In the genomic region with DNA sequence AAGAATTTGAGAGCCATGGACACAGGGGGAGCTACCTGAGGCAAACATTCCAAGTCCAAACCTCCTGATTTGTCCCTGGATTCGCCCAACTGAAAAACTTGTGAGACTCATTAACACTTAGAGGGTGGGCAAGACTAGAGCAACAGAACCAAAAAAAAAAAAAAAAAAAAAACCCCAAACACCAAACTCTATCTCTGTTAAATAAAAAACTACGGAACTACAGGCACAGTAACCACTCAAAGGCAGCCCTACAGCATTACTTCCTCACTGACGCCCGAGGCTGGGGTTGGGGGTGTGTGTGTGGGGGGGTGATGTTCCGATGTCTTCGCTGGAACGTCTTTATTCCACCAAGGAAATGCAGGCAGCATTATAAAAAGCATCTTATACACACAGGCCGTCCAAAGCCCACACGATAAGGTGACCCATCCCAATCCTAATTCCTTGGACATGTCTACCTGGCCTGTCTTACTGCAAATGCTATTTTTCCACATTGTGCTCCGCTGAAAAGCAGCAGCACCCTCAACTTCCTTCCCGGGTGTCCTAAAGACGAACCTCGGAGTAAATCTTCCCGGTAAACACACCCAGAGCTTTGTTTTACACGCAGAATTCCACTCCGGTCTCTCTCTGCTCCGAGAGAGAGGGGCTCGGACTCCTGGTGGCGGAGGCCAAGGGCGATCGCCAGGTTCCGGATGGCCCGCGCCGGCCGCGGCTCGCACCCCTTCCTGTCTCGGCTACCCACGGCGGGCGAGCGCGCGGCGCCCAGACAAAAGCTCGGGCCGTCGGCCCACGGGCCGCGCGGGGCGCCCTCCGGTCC, we compare ENCODE assay signal across 8 mouse cellular contexts. TPM values are rescaled to one million over a fixed set of nuclear protein-coding genes. Genes with fewer than 3 reads are reported as not detected.
A peak's percentile ranks its signal among the peaks of the same experiment; 100 is the strongest.
DNase-seq lines count a peak whose midpoint lies in the region; ATAC-seq and TF ChIP-seq lines count a peak whose summit lies in the region.

No protein-coding gene starts in this region.

- H3K4me3 ChIP-seq in thymus, adult 2 months (ENCODE audit: control insufficient read depth, insufficient read depth, low read length) = peak overlapping the region; percentile 60
- peak overlapping the region; percentile 33 for H3K4me3 ChIP-seq in cortical plate, adult 2 months (ENCODE audit: insufficient read depth, low read length)
- peak overlapping the region; percentile 84 for H3K4me3 ChIP-seq in liver, embryonic 12.5 days
- H3K4me3 ChIP-seq in neural tube, embryonic 11.5 days (ENCODE audit: low read depth, low read length) = peak overlapping the region; percentile 91

- under 1% methylated on average over 45 of the region's 45 CpGs for WGBS in thymus, adult 2 months
- 2% methylated on average over 45 of the region's 45 CpGs for WGBS in liver, embryonic 12.5 days (ENCODE audit: insufficient replicate concordance)
- WGBS in neural tube, embryonic 11.5 days = 6% methylated on average over 42 of the region's 45 CpGs

- intact Hi-C loops in heart, postnatal 36 days (cut with DNase I) = loop anchor here (5.0 kb wide), 1 partner anchor 47 kb away; the partner anchor contains the start of gene Rnf34

- H3K36me3 ChIP-seq in thymus, adult 2 months (ENCODE audit: control insufficient read depth, insufficient read depth, low read length) = no peaks in the 10 kb centered on the region
- no peaks in the 10 kb centered on the region for H3K36me3 ChIP-seq in liver, embryonic 12.5 days
- H3K36me3 ChIP-seq in neural tube, embryonic 11.5 days (ENCODE audit: control insufficient read depth, insufficient read depth, low read length) = no peaks in the 10 kb centered on the region

- TF ChIP-seq CTCF in thymus, adult 2 months (IDR thresholded peaks at IDR 0.05; ENCODE audit: borderline replicate concordance, control insufficient read depth, extremely low read depth, insufficient read depth, low read length, poor library complexity) = no peak
- TF ChIP-seq CTCF in cortical plate, adult 2 months (IDR thresholded peaks at IDR 0.05; ENCODE audit: extremely low read depth, insufficient read depth, low read length) = no peak

- TF ChIP-seq POLR2A in thymus, adult 2 months (IDR thresholded peaks at IDR 0.05; ENCODE audit: control insufficient read depth, extremely low read depth, insufficient read depth, low read length, poor library complexity) = no peak
- TF ChIP-seq POLR2A in cortical plate, adult 2 months (IDR thresholded peaks at IDR 0.05; ENCODE audit: extremely low read depth, insufficient read depth, low read length) = no peak

- H3K4me2 ChIP-seq in liver, embryonic 12.5 days = peak overlapping the region; percentile 98
- peak overlapping the region; percentile 90 for H3K4me2 ChIP-seq in neural tube, embryonic 11.5 days (ENCODE audit: low read depth)

- H3K4me1 ChIP-seq in thymus, adult 2 months (replicated peaks; ENCODE audit: control insufficient read depth, insufficient read depth, low read length) = peaks cover 15% of the 10 kb centered on the region
- no peaks in the 10 kb centered on the region; the same call in 1 of the 2 replicates for H3K4me1 ChIP-seq in cortical plate, adult 2 months (ENCODE audit: control insufficient read depth, insufficient read depth, low read length)
- H3K4me1 ChIP-seq in liver, embryonic 12.5 days = peaks cover 85% of the 10 kb centered on the region
- peaks cover 7% of the 10 kb centered on the region for H3K4me1 ChIP-seq in neural tube, embryonic 11.5 days (ENCODE audit: control insufficient read depth, insufficient read depth, low read length)

- no peaks in the 10 kb centered on the region for H3K9me3 ChIP-seq in liver, embryonic 12.5 days (replicated peaks)
- no peaks in the 10 kb centered on the region for H3K9me3 ChIP-seq in neural tube, embryonic 11.5 days (ENCODE audit: control insufficient read depth, low read length)

- no peak overlapping the region for H3K27ac ChIP-seq in thymus, adult 2 months (ENCODE audit: control insufficient read depth, insufficient read depth, low read length)
- no peak overlapping the region for H3K27ac ChIP-seq in cortical plate, adult 2 months (ENCODE audit: insufficient read depth, low read length)
- H3K27ac ChIP-seq in liver, embryonic 12.5 days = peak overlapping the region; percentile 85
- peak overlapping the region; percentile 90 for H3K27ac ChIP-seq in neural tube, embryonic 11.5 days (ENCODE audit: low read depth, low read length)

- no peaks in the 10 kb centered on the region for H3K27me3 ChIP-seq in thymus, adult 2 months (ENCODE audit: control insufficient read depth, insufficient read depth, low read length)
- no peaks in the 10 kb centered on the region for H3K27me3 ChIP-seq in liver, embryonic 12.5 days (replicated peaks)
- H3K27me3 ChIP-seq in neural tube, embryonic 11.5 days (ENCODE audit: control insufficient read depth, insufficient read depth, low read length) = no peaks in the 10 kb centered on the region

- peak; percentile 40 for DNase-seq in thymus, adult 2 months
- DNase-seq in thymus, adult 18-20 months = no peak
- peak; percentile 41 to 56 for DNase-seq in heart, postnatal 36 days
- DNase-seq in neural tube, embryonic 11.5 days (ENCODE audit: low spot score) = peak; percentile 53
- no peak for DNase-seq in urinary bladder, postnatal 14 days (ENCODE audit: low spot score)

- peak overlapping the region; percentile 92 for H3K9ac ChIP-seq in liver, embryonic 12.5 days
- H3K9ac ChIP-seq in neural tube, embryonic 11.5 days (ENCODE audit: low read length) = peak overlapping the region; percentile 94

- no peak for ATAC-seq in liver, embryonic 12.5 days
- peak; percentile 24; the same call in 1 of the 2 replicates for ATAC-seq in neural tube, embryonic 11.5 days (ENCODE audit: insufficient read depth, low FRiP score, low TSS enrichment)
- no peak for ATAC-seq in inflammation-experienced regulatory T-cells, adult 6 months

RNA-seq across cellular contexts. Expression of gene Rnf34, which starts 49.3 kb away (rescaled TPM):
- 21.7 and 24.7 TPM in 2 replicates for polyA plus RNA-seq in thymus, adult 2 months (2012; rRNA removed)
- 35.8 and 38.1 TPM in 2 replicates for polyA plus RNA-seq in cortical plate, adult 2 months (2012; rRNA removed)
- 10 to 100 TPM; 25.6 to 30.1 TPM for total RNA-seq in heart, postnatal 36 days (2021)
- 14.4 and 14.9 TPM in 2 replicates for polyA plus RNA-seq in liver, embryonic 12.5 days (2016; fragmentation: Nextera tagmentation; extraction: Ambion mirVana)
- 58.1 and 58.4 TPM in 2 replicates for polyA plus RNA-seq in neural tube, embryonic 11.5 days (2014; fragmentation: Nextera tagmentation; extraction: Ambion mirVana)
- polyA plus RNA-seq in inflammation-experienced regulatory T-cells, adult 6 months (2017; shearing (Covaris generic)) = 10 to 100 TPM; 26.7 to 33.8 (median 27.6) TPM

Comparison
In these comparisons a context has a peak if more than half of its experiments do, and no peak if none do; other contexts are left out.
1. DNase-seq: peak in thymus, adult 2 months (single experiment), heart, postnatal 36 days (2 of 2) and neural tube, embryonic 11.5 days (single experiment); none in thymus, adult 18-20 months (0 of 2) and urinary bladder, postnatal 14 days (single experiment).
2. H3K27ac ChIP-seq: peak in liver, embryonic 12.5 days (single experiment) and neural tube, embryonic 11.5 days (single experiment); none in thymus, adult 2 months (single experiment) and cortical plate, adult 2 months (single experiment).
3. H3K4me3 ChIP-seq: peak in every context shown above with its lines; median percentile 91 in neural tube, embryonic 11.5 days; 84 in liver, embryonic 12.5 days; 60 in thymus, adult 2 months; 33 in cortical plate, adult 2 months.